Mouse (Mus musculus): ENCODE results near the gene Gnl2. TPM values are rescaled to one million over a fixed set of nuclear protein-coding genes. Genes with fewer than 3 reads are reported as not detected.
A peak's percentile ranks its signal among the peaks of the same experiment; 100 is the strongest.

Gene Gnl2
- polyA plus RNA-seq, 1 experiment, result 18.3 TPM

GRCm38 (mm10) chr4:125077700-125078099, 61.3 kb downstream of the Gnl2 start:
- WGBS, result 95% methylated on average over 2 of the region's 2 CpGs
- TF ChIP-seq POLR2A (IDR thresholded peaks at IDR 0.05; ENCODE audit: control insufficient read depth, extremely low read depth, insufficient read depth, low read length, poor library complexity), result no peak
- no peak for TF ChIP-seq CTCF (IDR thresholded peaks at IDR 0.05; ENCODE audit: borderline replicate concordance, control insufficient read depth, extremely low read depth, insufficient read depth, low read length, poor library complexity)
- H3K4me1 ChIP-seq (replicated peaks; ENCODE audit: control insufficient read depth, insufficient read depth, low read length), result no peaks in the 10 kb centered on the region
- no peaks in the 10 kb centered on the region for H3K27me3 ChIP-seq (ENCODE audit: control insufficient read depth, insufficient read depth, low read length)
- DNase-seq, result no peak
- no peak overlapping the region for H3K4me3 ChIP-seq (ENCODE audit: control insufficient read depth, insufficient read depth, low read length)
- no peak overlapping the region for H3K27ac ChIP-seq (ENCODE audit: control insufficient read depth, insufficient read depth, low read length)
- peaks cover 29% of the 10 kb centered on the region for H3K36me3 ChIP-seq (ENCODE audit: control insufficient read depth, insufficient read depth, low read length)

DNA sequence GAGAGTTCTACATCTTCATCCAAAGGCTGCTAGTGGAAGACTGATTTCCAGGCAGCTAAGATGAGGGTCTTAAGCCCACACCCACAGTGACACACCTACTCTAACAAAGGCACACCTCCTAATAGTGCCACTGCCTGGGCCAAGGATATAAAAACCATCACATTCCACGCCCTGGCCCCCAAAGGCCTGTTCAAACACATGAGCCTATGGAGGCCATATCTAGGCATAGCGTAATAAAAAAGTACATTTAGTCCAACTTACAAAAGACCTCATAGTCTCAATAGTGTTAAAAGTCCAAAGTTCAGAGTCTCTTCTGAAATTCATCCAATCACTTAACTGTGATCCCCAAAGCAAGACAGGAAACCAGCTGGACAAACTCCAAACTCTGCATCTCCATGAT, 62.3 kb downstream of the Gnl2 start:
- H3K27ac ChIP-seq (ENCODE audit: control insufficient read depth, insufficient read depth, low read length), result no peak overlapping the region
- H3K36me3 ChIP-seq (ENCODE audit: control insufficient read depth, insufficient read depth, low read length), result peaks cover 19% of the 10 kb centered on the region
- WGBS, result 94% methylated on average over 2 of the region's 2 CpGs
- TF ChIP-seq POLR2A (IDR thresholded peaks at IDR 0.05; ENCODE audit: control insufficient read depth, extremely low read depth, insufficient read depth, low read length, poor library complexity) (no peak), CTCF (IDR thresholded peaks at IDR 0.05; ENCODE audit: borderline replicate concordance, control insufficient read depth, extremely low read depth, insufficient read depth, low read length, poor library complexity) (no peak)
- H3K27me3 ChIP-seq (ENCODE audit: control insufficient read depth, insufficient read depth, low read length), result no peaks in the 10 kb centered on the region
- H3K4me1 ChIP-seq (replicated peaks; ENCODE audit: control insufficient read depth, insufficient read depth, low read length), result no peaks in the 10 kb centered on the region
- DNase-seq, result no peak
- H3K4me3 ChIP-seq (ENCODE audit: control insufficient read depth, insufficient read depth, low read length), result no peak overlapping the region

DNA sequence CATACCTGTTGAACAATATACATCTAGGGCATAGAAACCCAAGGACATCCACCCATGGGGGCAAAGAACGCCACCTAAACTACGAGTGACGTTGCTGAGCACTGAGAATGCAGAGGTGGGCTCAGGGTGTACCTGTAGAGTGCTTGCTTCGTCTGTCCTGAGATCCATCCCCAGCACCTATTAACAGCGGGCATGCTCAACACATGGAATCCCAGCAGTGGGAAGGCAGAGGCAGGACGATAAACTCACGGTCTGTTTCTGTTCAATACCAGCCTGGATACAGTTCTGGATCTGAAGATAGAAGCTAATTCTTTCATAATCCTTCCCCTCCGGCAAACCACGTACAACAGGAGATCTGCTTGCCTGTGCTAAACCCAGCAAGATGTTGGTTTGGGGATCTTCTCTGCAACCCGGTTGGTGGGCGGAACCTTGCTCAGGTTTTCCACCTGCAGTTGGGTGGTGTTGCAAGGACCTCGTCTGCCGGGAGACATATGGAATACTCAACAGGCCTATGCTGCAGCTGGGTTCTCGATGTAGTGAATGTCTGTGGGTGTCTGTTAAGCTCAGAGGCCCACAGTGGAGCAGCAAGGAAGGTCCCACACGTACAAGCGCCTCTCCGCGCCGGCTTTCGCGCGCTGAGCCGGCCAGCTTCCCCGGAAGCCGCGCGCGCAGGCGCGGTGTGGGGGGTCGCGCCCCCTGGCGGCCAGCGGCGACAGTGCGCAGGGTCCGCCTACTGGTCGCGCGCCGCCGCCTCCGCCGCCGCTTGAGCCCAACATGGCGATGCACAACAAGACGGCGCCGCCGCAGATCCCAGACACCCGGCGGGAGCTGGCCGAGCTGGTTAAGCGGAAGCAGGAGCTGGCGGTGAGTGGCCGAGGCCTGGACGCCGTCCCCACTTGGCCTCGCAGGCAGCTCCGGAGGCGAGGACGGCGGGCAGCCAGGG, 68.3 kb downstream of the Gnl2 start, which contains the start of gene Meaf6:
TSS of gene Meaf6 (plus strand) at position 732 of the 943 bp plus-strand sequence.
- 2% methylated on average over 63 of the region's 63 CpGs for WGBS
- Histone ChIP-seq H3K27ac (ENCODE audit: control insufficient read depth, insufficient read depth, low read length) (0 out of 2 replicates have a peak within 1 kb of the TSS, but pooled peaks have one; percentile 22), H3K4me1 (replicated peaks; ENCODE audit: control insufficient read depth, insufficient read depth, low read length) (peaks cover 7% of the 10 kb centered on the region), H3K36me3 (ENCODE audit: control insufficient read depth, insufficient read depth, low read length) (no peaks in the 10 kb centered on the region; the same call in 1 of the 2 replicates), H3K27me3 (ENCODE audit: control insufficient read depth, insufficient read depth, low read length) (no peaks in the 10 kb centered on the region), H3K4me3 (ENCODE audit: control insufficient read depth, insufficient read depth, low read length) (peak within 1 kb of the TSS; percentile 82)
- peak; percentile 95 for DNase-seq
- TF ChIP-seq POLR2A (IDR thresholded peaks at IDR 0.05; ENCODE audit: control insufficient read depth, extremely low read depth, insufficient read depth, low read length, poor library complexity) (peak; percentile 62), CTCF (IDR thresholded peaks at IDR 0.05; ENCODE audit: borderline replicate concordance, control insufficient read depth, extremely low read depth, insufficient read depth, low read length, poor library complexity) (peak; percentile 100)

- peaks cover 7% of the 10 kb centered on the region for H3K4me1 ChIP-seq (replicated peaks; ENCODE audit: control insufficient read depth, insufficient read depth, low read length)
- peak overlapping the region; percentile 82 for H3K4me3 ChIP-seq (ENCODE audit: control insufficient read depth, insufficient read depth, low read length)
- H3K36me3 ChIP-seq (ENCODE audit: control insufficient read depth, insufficient read depth, low read length), result peaks cover 6% of the 10 kb centered on the region
- TF ChIP-seq POLR2A (IDR thresholded peaks at IDR 0.05; ENCODE audit: control insufficient read depth, extremely low read depth, insufficient read depth, low read length, poor library complexity) (no peak), CTCF (IDR thresholded peaks at IDR 0.05; ENCODE audit: borderline replicate concordance, control insufficient read depth, extremely low read depth, insufficient read depth, low read length, poor library complexity) (no peak)
- 0 out of 2 replicates have a peak overlapping the region, but pooled peaks have one; percentile 22 for H3K27ac ChIP-seq (ENCODE audit: control insufficient read depth, insufficient read depth, low read length)
- under 1% methylated on average over 44 of the region's 45 CpGs for WGBS
- no peak for DNase-seq
- H3K27me3 ChIP-seq (ENCODE audit: control insufficient read depth, insufficient read depth, low read length), result no peaks in the 10 kb centered on the region
These were observed 69.0 kb downstream of the Gnl2 start for GRCm38 (mm10) chr4:125085346-125085841.

DNA sequence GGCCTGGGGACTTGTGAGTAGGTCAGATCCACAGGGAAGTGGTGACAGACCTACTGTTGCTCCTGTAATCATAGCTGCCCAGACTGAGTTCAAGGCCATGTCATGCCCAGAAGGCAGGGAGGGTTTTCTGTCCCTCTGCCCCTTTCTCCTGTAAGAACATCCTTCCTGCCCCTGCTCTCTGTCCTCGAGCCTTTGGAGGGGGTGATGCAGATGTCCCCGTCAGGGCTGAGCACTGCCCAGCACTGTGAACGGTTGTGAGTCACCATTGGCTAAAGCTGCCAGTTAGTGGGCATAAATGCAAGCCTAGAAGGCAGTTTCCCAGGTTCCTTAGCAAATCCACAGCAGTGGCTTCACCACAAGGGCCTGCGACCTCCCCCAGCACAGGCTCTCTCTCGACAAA, 76.6 kb downstream of the Gnl2 start:
- TF ChIP-seq CTCF (IDR thresholded peaks at IDR 0.05; ENCODE audit: borderline replicate concordance, control insufficient read depth, extremely low read depth, insufficient read depth, low read length, poor library complexity) (no peak), POLR2A (IDR thresholded peaks at IDR 0.05; ENCODE audit: control insufficient read depth, extremely low read depth, insufficient read depth, low read length, poor library complexity) (no peak)
- Histone ChIP-seq H3K27ac (ENCODE audit: control insufficient read depth, insufficient read depth, low read length) (no peak overlapping the region), H3K36me3 (ENCODE audit: control insufficient read depth, insufficient read depth, low read length) (peaks cover 13% of the 10 kb centered on the region), H3K4me3 (ENCODE audit: control insufficient read depth, insufficient read depth, low read length) (no peak overlapping the region), H3K27me3 (ENCODE audit: control insufficient read depth, insufficient read depth, low read length) (no peaks in the 10 kb centered on the region), H3K4me1 (replicated peaks; ENCODE audit: control insufficient read depth, insufficient read depth, low read length) (no peaks in the 10 kb centered on the region)
- WGBS, result 97% methylated on average over 5 of the region's 5 CpGs
- no peak for DNase-seq

DNA sequence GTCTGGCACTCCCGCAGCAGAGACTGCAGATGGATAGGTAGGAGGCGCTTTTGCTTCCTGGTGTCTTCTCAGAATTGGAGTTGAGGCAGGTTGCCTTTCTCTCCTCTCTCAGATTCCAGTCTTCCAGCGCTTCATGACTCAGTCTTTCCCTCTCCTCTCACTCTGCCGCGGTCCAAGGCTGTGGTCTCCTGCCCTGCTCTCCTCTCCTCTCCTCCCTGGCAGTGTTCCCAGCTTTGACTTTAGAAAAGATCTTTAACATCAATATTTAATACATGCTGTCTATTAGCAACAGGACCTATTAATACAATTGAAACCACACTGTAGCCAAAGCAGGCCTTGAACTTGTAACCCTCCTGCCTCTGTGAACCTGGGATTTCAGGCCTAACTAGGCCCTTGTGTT, 79.7 kb downstream of the Gnl2 start:
- Histone ChIP-seq H3K4me3 (ENCODE audit: control insufficient read depth, insufficient read depth, low read length) (no peak overlapping the region), H3K36me3 (ENCODE audit: control insufficient read depth, insufficient read depth, low read length) (peaks cover 4% of the 10 kb centered on the region; the same call in 1 of the 2 replicates), H3K4me1 (replicated peaks; ENCODE audit: control insufficient read depth, insufficient read depth, low read length) (no peaks in the 10 kb centered on the region), H3K27me3 (ENCODE audit: control insufficient read depth, insufficient read depth, low read length) (no peaks in the 10 kb centered on the region), H3K27ac (ENCODE audit: control insufficient read depth, insufficient read depth, low read length) (no peak overlapping the region)
- no peak for TF ChIP-seq POLR2A (IDR thresholded peaks at IDR 0.05; ENCODE audit: control insufficient read depth, extremely low read depth, insufficient read depth, low read length, poor library complexity)
- no peak for TF ChIP-seq CTCF (IDR thresholded peaks at IDR 0.05; ENCODE audit: borderline replicate concordance, control insufficient read depth, extremely low read depth, insufficient read depth, low read length, poor library complexity)
- no peak for DNase-seq
- 95% methylated on average over 5 of the region's 5 CpGs for WGBS
